24 mouse cellular contexts compared by ENCODE assay signal in the genomic region with DNA sequence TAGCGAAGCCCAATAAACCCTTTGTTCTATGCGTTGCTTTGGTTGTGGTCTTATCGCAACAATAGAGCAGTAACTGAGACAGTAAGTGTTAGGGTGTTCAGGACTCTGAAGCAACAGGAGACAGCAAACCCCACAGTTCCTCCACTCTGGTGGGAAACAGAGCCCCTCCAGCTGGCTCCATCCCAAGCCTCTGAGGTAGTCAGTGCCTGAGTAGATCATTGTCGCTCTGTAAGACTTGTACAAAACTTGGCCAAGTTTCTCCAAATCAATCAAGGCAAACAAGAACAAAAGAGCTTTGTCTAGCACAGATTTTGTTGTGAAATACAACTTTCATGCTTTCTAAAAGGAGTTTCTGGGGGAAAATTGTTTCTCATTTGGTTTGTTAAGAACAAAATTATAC.
"Had no signal": no experiment of that assay in that cellular context is flagged by ENCODE, and none has a peak within 500 bp of the region (broad histone marks: within the 10 kb centered on the region; RNA-seq: fewer than 3 reads in every experiment).

No protein-coding gene starts in this region.

- H3K27ac ChIP-seq: kidney, embryonic 15.5 days; left cerebral cortex, adult 2 months; limb, embryonic 12.5 days; limb, embryonic 15.5 days; liver, embryonic 14.5 days; midbrain, embryonic 10.5 days; midbrain, embryonic 13.5 days; neural tube, embryonic 12.5 days; neural tube, embryonic 15.5 days; stomach, postnatal 0 days had no signal

- H3K36me3 ChIP-seq: kidney, embryonic 15.5 days; limb, embryonic 12.5 days; limb, embryonic 15.5 days; midbrain, embryonic 10.5 days; midbrain, embryonic 13.5 days; neural tube, embryonic 12.5 days; neural tube, embryonic 15.5 days had no signal

- H3K4me3 ChIP-seq: kidney, embryonic 15.5 days; left cerebral cortex, adult 2 months; limb, embryonic 12.5 days; limb, embryonic 15.5 days; megakaryocyte, embryonic 14.5 days; midbrain, embryonic 10.5 days; midbrain, embryonic 13.5 days; neural tube, embryonic 12.5 days; neural tube, embryonic 15.5 days had no signal

- ATAC-seq: liver, postnatal 0 days; midbrain, embryonic 13.5 days had no signal

- H3K9ac ChIP-seq: kidney, embryonic 15.5 days; limb, embryonic 12.5 days; limb, embryonic 15.5 days; liver, embryonic 14.5 days; liver, postnatal 0 days; midbrain, embryonic 13.5 days; neural tube, embryonic 12.5 days; neural tube, embryonic 15.5 days had no signal

- H3K9me3 ChIP-seq: kidney, embryonic 15.5 days; limb, embryonic 12.5 days; limb, embryonic 15.5 days; midbrain, embryonic 10.5 days; midbrain, embryonic 13.5 days; neural tube, embryonic 12.5 days; neural tube, embryonic 15.5 days had no signal

- H3K27me3 ChIP-seq: kidney, embryonic 15.5 days; limb, embryonic 12.5 days; limb, embryonic 15.5 days; megakaryocyte, embryonic 14.5 days; midbrain, embryonic 13.5 days; neural tube, embryonic 12.5 days; neural tube, embryonic 15.5 days had no signal

- H3K4me1 ChIP-seq: kidney, embryonic 15.5 days; limb, embryonic 15.5 days; megakaryocyte, embryonic 14.5 days; midbrain, embryonic 10.5 days; midbrain, embryonic 13.5 days; neural tube, embryonic 12.5 days; neural tube, embryonic 15.5 days had no signal

- DNase-seq: kidney, adult 8-10 months; kidney, postnatal 10 days; kidney, postnatal 36 days; layer of hippocampus, postnatal 36 days; left cerebral cortex, postnatal 4 days; liver, postnatal 0 days; lung, postnatal 36 days; right cerebral cortex, adult 18-20 months; right cerebral cortex, postnatal 14 days; right cerebral cortex, postnatal 4 days; thymus, adult 2 months; thymus, postnatal 25 days had no signal

- H3K4me2 ChIP-seq: kidney, embryonic 15.5 days; limb, embryonic 12.5 days; limb, embryonic 15.5 days; liver, embryonic 11.5 days; midbrain, embryonic 13.5 days; neural tube, embryonic 12.5 days; neural tube, embryonic 15.5 days had no signal
